Mouse (Mus musculus): ENCODE results near the gene Phldb2. TPM values are rescaled to one million over a fixed set of nuclear protein-coding genes. Genes with fewer than 3 reads are reported as not detected.

Phldb2 gene
- total and polyA plus RNA-seq, 2 experiments from 2014 or later, result 32.8 to 33.2 TPM

- 0 out of 2 replicates have a peak, but pooled peaks cover 7% of the 10 kb centered on the region for H3K4me1 ChIP-seq (ENCODE audit: control insufficient read depth, insufficient read depth)
- peak overlapping the region; percentile 47 for H3K4me3 ChIP-seq (ENCODE audit: low read depth, low read length)
- WGBS, result 74% methylated on average over 6 of the region's 6 CpGs
- H3K36me3 ChIP-seq (replicated peaks; ENCODE audit: control insufficient read depth, insufficient read depth, low read length), result no peaks in the 10 kb centered on the region
- H3K9ac ChIP-seq (replicated peaks; ENCODE audit: low read depth, low read length), result no peak overlapping the region
- ATAC-seq (ENCODE audit: insufficient read depth, low read depth) (no peak), DNase-seq (ENCODE audit: low spot score) (no peak)
- peak overlapping the region; percentile 90; the same call in 1 of the 2 replicates for H3K4me2 ChIP-seq (ENCODE audit: low read depth, low read length)
- H3K9me3 ChIP-seq (replicated peaks; ENCODE audit: control insufficient read depth, low read length), result no peaks in the 10 kb centered on the region
- no peaks in the 10 kb centered on the region for H3K27me3 ChIP-seq (ENCODE audit: control insufficient read depth, insufficient read depth, low read length)
- H3K27ac ChIP-seq (ENCODE audit: low read depth), result no peak overlapping the region
- TF ChIP-seq CTCF (IDR thresholded peaks at IDR 0.05; ENCODE audit: low read depth), result no peak
- TF ChIP-seq EP300 (IDR thresholded peaks at IDR 0.05; ENCODE audit: low read depth), result no peak
Measured at GRCm38 (mm10) chr16:45723172-45723901, 230.1 kb downstream of the Phldb2 start.

GRCm38 (mm10) chr16:45722460-45722951 is 230.9 kb downstream of the Phldb2 start:
- Histone ChIP-seq H3K27me3 (ENCODE audit: control insufficient read depth, insufficient read depth, low read length) (no peaks in the 10 kb centered on the region), H3K9ac (replicated peaks; ENCODE audit: low read depth, low read length) (no peak overlapping the region), H3K4me1 (ENCODE audit: control insufficient read depth, insufficient read depth) (0 out of 2 replicates have a peak, but pooled peaks cover 7% of the 10 kb centered on the region), H3K9me3 (replicated peaks; ENCODE audit: control insufficient read depth, low read length) (no peaks in the 10 kb centered on the region), H3K27ac (ENCODE audit: low read depth) (no peak overlapping the region), H3K4me3 (ENCODE audit: low read depth, low read length) (no peak overlapping the region), H3K36me3 (replicated peaks; ENCODE audit: control insufficient read depth, insufficient read depth, low read length) (no peaks in the 10 kb centered on the region), H3K4me2 (ENCODE audit: low read depth, low read length) (no peak overlapping the region)
- no peak for TF ChIP-seq CTCF (IDR thresholded peaks at IDR 0.05; ENCODE audit: low read depth)
- TF ChIP-seq EP300 (IDR thresholded peaks at IDR 0.05; ENCODE audit: low read depth), result no peak
- DNase-seq (ENCODE audit: low spot score) (no peak), ATAC-seq (ENCODE audit: insufficient read depth, low read depth) (no peak)
- 74% methylated on average over 3 of the region's 3 CpGs for WGBS

GRCm38 (mm10) chr16:45720022-45720630 is 233.3 kb downstream of the Phldb2 start:
- no peak for TF ChIP-seq EP300 (IDR thresholded peaks at IDR 0.05; ENCODE audit: low read depth)
- no peak for TF ChIP-seq CTCF (IDR thresholded peaks at IDR 0.05; ENCODE audit: low read depth)
- no peak for ATAC-seq (ENCODE audit: insufficient read depth, low read depth)
- WGBS, result 81% methylated on average over 10 of the region's 10 CpGs

GRCm38 (mm10) chr16:45718296-45718695 is 235.1 kb downstream of the Phldb2 start:
- no peaks in the 10 kb centered on the region for H3K27me3 ChIP-seq (ENCODE audit: control insufficient read depth, insufficient read depth, low read length)
- ATAC-seq (ENCODE audit: insufficient read depth, low read depth) (no peak), DNase-seq (ENCODE audit: low spot score) (no peak)
- no peaks in the 10 kb centered on the region for H3K36me3 ChIP-seq (replicated peaks; ENCODE audit: control insufficient read depth, insufficient read depth, low read length)
- no peak overlapping the region for H3K27ac ChIP-seq (ENCODE audit: low read depth)
- H3K4me2 ChIP-seq (ENCODE audit: low read depth, low read length), result no peak overlapping the region
- TF ChIP-seq EP300 (IDR thresholded peaks at IDR 0.05; ENCODE audit: low read depth) (no peak), CTCF (IDR thresholded peaks at IDR 0.05; ENCODE audit: low read depth) (no peak)
- H3K9ac ChIP-seq (replicated peaks; ENCODE audit: low read depth, low read length), result no peak overlapping the region
- no peak overlapping the region for H3K4me3 ChIP-seq (ENCODE audit: low read depth, low read length)
- no peaks in the 10 kb centered on the region for H3K4me1 ChIP-seq (ENCODE audit: control insufficient read depth, insufficient read depth)
- 78% methylated on average over 4 of the region's 4 CpGs for WGBS
- 0 out of 2 replicates have a peak, but pooled peaks cover 3% of the 10 kb centered on the region for H3K9me3 ChIP-seq (replicated peaks; ENCODE audit: control insufficient read depth, low read length)

More at GRCm38 (mm10) chr16:45720022-45720630, 233.3 kb downstream of the Phldb2 start:
- H3K4me1 ChIP-seq (ENCODE audit: control insufficient read depth, insufficient read depth), result 0 out of 2 replicates have a peak, but pooled peaks cover 7% of the 10 kb centered on the region
- no peak overlapping the region for H3K27ac ChIP-seq (ENCODE audit: low read depth)
- H3K4me2 ChIP-seq (ENCODE audit: low read depth, low read length), result no peak overlapping the region
- no peaks in the 10 kb centered on the region for H3K36me3 ChIP-seq (replicated peaks; ENCODE audit: control insufficient read depth, insufficient read depth, low read length)
- H3K9ac ChIP-seq (replicated peaks; ENCODE audit: low read depth, low read length), result no peak overlapping the region
- 0 out of 2 replicates have a peak, but pooled peaks cover 3% of the 10 kb centered on the region for H3K9me3 ChIP-seq (replicated peaks; ENCODE audit: control insufficient read depth, low read length)
- DNase-seq (ENCODE audit: low spot score), result no peak
- no peak overlapping the region for H3K4me3 ChIP-seq (ENCODE audit: low read depth, low read length)
- H3K27me3 ChIP-seq (ENCODE audit: control insufficient read depth, insufficient read depth, low read length), result no peaks in the 10 kb centered on the region

- 61% methylated on average over 5 of the region's 5 CpGs for WGBS
- Histone ChIP-seq H3K27ac (ENCODE audit: low read depth) (no peak overlapping the region), H3K36me3 (replicated peaks; ENCODE audit: control insufficient read depth, insufficient read depth, low read length) (no peaks in the 10 kb centered on the region), H3K4me2 (ENCODE audit: low read depth, low read length) (no peak overlapping the region), H3K9ac (replicated peaks; ENCODE audit: low read depth, low read length) (no peak overlapping the region), H3K4me1 (ENCODE audit: control insufficient read depth, insufficient read depth) (no peaks in the 10 kb centered on the region), H3K27me3 (ENCODE audit: control insufficient read depth, insufficient read depth, low read length) (no peaks in the 10 kb centered on the region), H3K4me3 (ENCODE audit: low read depth, low read length) (no peak overlapping the region), H3K9me3 (replicated peaks; ENCODE audit: control insufficient read depth, low read length) (0 out of 2 replicates have a peak, but pooled peaks cover 3% of the 10 kb centered on the region)
- DNase-seq (ENCODE audit: low spot score), result no peak
- TF ChIP-seq CTCF (IDR thresholded peaks at IDR 0.05; ENCODE audit: low read depth) (no peak), EP300 (IDR thresholded peaks at IDR 0.05; ENCODE audit: low read depth) (no peak)
- no peak for ATAC-seq (ENCODE audit: insufficient read depth, low read depth)
Measured at GRCm38 (mm10) chr16:45714489-45715150, 238.8 kb downstream of the Phldb2 start.
